ENCODE assay signal across 14 mouse cellular contexts in the genomic region with DNA sequence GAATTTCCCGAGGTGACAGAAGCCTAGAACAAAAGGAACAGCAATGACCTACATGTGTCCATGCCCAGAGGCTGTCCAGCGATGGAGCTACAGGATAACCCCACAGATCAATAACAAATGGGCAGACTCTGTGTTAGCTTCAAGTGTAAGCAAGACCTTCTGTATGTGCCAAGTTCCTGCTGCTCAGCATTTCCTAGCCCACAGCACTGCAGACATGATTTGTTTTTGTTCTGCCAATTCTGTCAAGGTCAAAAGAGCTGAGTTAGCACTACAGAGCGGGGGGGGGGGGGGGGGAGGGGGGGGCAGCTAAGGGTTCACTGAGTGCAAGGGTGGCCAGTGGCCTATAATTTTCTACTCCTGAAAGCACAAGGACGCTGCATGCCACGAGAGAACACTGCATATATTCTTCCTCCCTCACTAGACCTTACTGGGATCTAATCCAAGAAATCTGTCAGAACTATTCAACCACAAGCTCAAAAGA. TPM values are rescaled to one million over a fixed set of nuclear protein-coding genes. Genes with fewer than 3 reads are reported as not detected.
A peak's percentile ranks its signal among the peaks of the same experiment; 100 is the strongest.
DNase-seq lines count a peak whose midpoint lies in the region; ATAC-seq and TF ChIP-seq lines count a peak whose summit lies in the region.
"Had no signal": no experiment of that assay in that cellular context is flagged by ENCODE, and none has a peak within 500 bp of the region (broad histone marks: within the 10 kb centered on the region; RNA-seq: fewer than 3 reads in every experiment).

No protein-coding gene starts in this region.

- no peak for TF ChIP-seq EP300 in lung, postnatal 0 days (IDR thresholded peaks at IDR 0.05)

- H3K4me1 ChIP-seq in cerebellum, adult 2 months (ENCODE audit: control insufficient read depth, insufficient read depth, low read length), result peaks cover 33% of the 10 kb centered on the region
- peaks cover 30% of the 10 kb centered on the region for H3K4me1 ChIP-seq in hindbrain, embryonic 16.5 days (ENCODE audit: control insufficient read depth, insufficient read depth, low read depth, low read length)
- peaks cover 15% of the 10 kb centered on the region for H3K4me1 ChIP-seq in hindbrain, embryonic 11.5 days (replicated peaks; ENCODE audit: control insufficient read depth, insufficient read depth, low read length)
- peaks cover 11% of the 10 kb centered on the region; the same call in 1 of the 2 replicates for H3K4me1 ChIP-seq in lung, postnatal 0 days (ENCODE audit: insufficient read depth, low read depth, low read length)

- no peak overlapping the region for H3K4me2 ChIP-seq in hindbrain, embryonic 16.5 days (ENCODE audit: low read length)
- no peak overlapping the region for H3K4me2 ChIP-seq in hindbrain, embryonic 11.5 days (replicated peaks; ENCODE audit: low read depth, low read length)
- no peak overlapping the region for H3K4me2 ChIP-seq in lung, postnatal 0 days (replicated peaks; ENCODE audit: low read depth, low read length)
- H3K4me2 ChIP-seq: intestine, embryonic 15.5 days; limb, embryonic 15.5 days; midbrain, embryonic 12.5 days had no signal

- no peaks in the 10 kb centered on the region for H3K27me3 ChIP-seq in cerebellum, adult 2 months (ENCODE audit: control insufficient read depth, insufficient read depth, low read length)
- H3K27me3 ChIP-seq in hindbrain, embryonic 16.5 days (replicated peaks; ENCODE audit: control insufficient read depth, insufficient read depth, low read length), result no peaks in the 10 kb centered on the region
- H3K27me3 ChIP-seq in hindbrain, embryonic 11.5 days (ENCODE audit: control insufficient read depth, insufficient read depth, low read length), result no peaks in the 10 kb centered on the region
- no peaks in the 10 kb centered on the region for H3K27me3 ChIP-seq in lung, postnatal 0 days (replicated peaks; ENCODE audit: insufficient read depth, low read length)
- H3K27me3 ChIP-seq: intestine, embryonic 15.5 days; limb, embryonic 15.5 days; midbrain, embryonic 12.5 days had no signal

- H3K9me3 ChIP-seq in hindbrain, embryonic 16.5 days (ENCODE audit: control insufficient read depth, low read length), result no peaks in the 10 kb centered on the region
- no peaks in the 10 kb centered on the region for H3K9me3 ChIP-seq in hindbrain, embryonic 11.5 days (ENCODE audit: control insufficient read depth, low read length)
- H3K9me3 ChIP-seq in lung, postnatal 0 days (ENCODE audit: low read length), result no peaks in the 10 kb centered on the region
- H3K9me3 ChIP-seq: intestine, embryonic 15.5 days; limb, embryonic 15.5 days; midbrain, embryonic 12.5 days had no signal

- WGBS in cerebellum, adult 2 months, result 4% methylated on average over 5 of the region's 5 CpGs
- 64% methylated on average over 5 of the region's 5 CpGs for WGBS in hindbrain, embryonic 16.5 days
- 91% methylated on average over 4 of the region's 5 CpGs for WGBS in hindbrain, embryonic 11.5 days
- WGBS in lung, postnatal 0 days, result 55% methylated on average over 4 of the region's 5 CpGs

- peaks cover 32% of the 10 kb centered on the region for H3K36me3 ChIP-seq in hindbrain, embryonic 16.5 days (ENCODE audit: control insufficient read depth, insufficient read depth, low read length)
- peaks cover 4% of the 10 kb centered on the region for H3K36me3 ChIP-seq in hindbrain, embryonic 11.5 days (ENCODE audit: control insufficient read depth, insufficient read depth, low read length)
- peaks cover 24% of the 10 kb centered on the region for H3K36me3 ChIP-seq in lung, postnatal 0 days (ENCODE audit: insufficient read depth, low read length)

- no peak for TF ChIP-seq POLR2A in cerebellum, adult 2 months (IDR thresholded peaks at IDR 0.05; ENCODE audit: borderline replicate concordance, insufficient read depth, low read length)

- TF ChIP-seq CTCF in cerebellum, adult 2 months (IDR thresholded peaks at IDR 0.05; ENCODE audit: borderline replicate concordance, insufficient read depth, low read depth, low read length), result no peak
- TF ChIP-seq CTCF in lung, postnatal 0 days (IDR thresholded peaks at IDR 0.05), result no peak

- H3K9ac ChIP-seq in hindbrain, embryonic 16.5 days (ENCODE audit: low read depth, low read length), result no peak overlapping the region
- no peak overlapping the region for H3K9ac ChIP-seq in hindbrain, embryonic 11.5 days (ENCODE audit: low read depth, low read length)
- H3K9ac ChIP-seq in lung, postnatal 0 days (replicated peaks; ENCODE audit: low read depth), result no peak overlapping the region
- H3K9ac ChIP-seq: intestine, embryonic 15.5 days; limb, embryonic 15.5 days; midbrain, embryonic 12.5 days had no signal

- H3K27ac ChIP-seq in cerebellum, adult 2 months (ENCODE audit: insufficient read depth, low read length), result peak overlapping the region; percentile 77
- H3K27ac ChIP-seq in hindbrain, embryonic 16.5 days (ENCODE audit: low read depth, low read length), result peak overlapping the region; percentile 26; the same call in 1 of the 2 replicates
- no peak overlapping the region for H3K27ac ChIP-seq in hindbrain, embryonic 11.5 days (ENCODE audit: low read depth, low read length)
- H3K27ac ChIP-seq in lung, postnatal 0 days (ENCODE audit: low read length), result no peak overlapping the region
- H3K27ac ChIP-seq: intestine, embryonic 15.5 days; limb, embryonic 15.5 days; midbrain, embryonic 12.5 days had no signal

- peak; percentile 48 to 63 for DNase-seq in cerebellum, adult 2 months
- no peak for DNase-seq in cerebellum, adult 8-10 months
- DNase-seq in hindbrain, embryonic 11.5 days (ENCODE audit: low spot score), result no peak
- peak; percentile 45 for DNase-seq in lung, postnatal 0 days (ENCODE audit: low spot score)
- no peak for DNase-seq in lung, postnatal 14 days
- DNase-seq in fat pad, adult 2 months (ENCODE audit: extremely low read depth, low read depth, low spot score), result peak; percentile 67
- no peak for DNase-seq in spleen, postnatal 14 days (ENCODE audit: low spot score in 2 of 2)
- DNase-seq: gastrocnemius, postnatal 36 days; thymus, adult 18-20 months had no signal

- ATAC-seq in hindbrain, embryonic 16.5 days, result no peak
- ATAC-seq in hindbrain, embryonic 11.5 days (ENCODE audit: low FRiP score), result no peak
- no peak for ATAC-seq in lung, postnatal 0 days
- ATAC-seq: intestine, embryonic 15.5 days had no signal

- no peak overlapping the region for H3K4me3 ChIP-seq in cerebellum, adult 2 months (replicated peaks; ENCODE audit: insufficient read depth, low read depth, low read length)
- no peak overlapping the region for H3K4me3 ChIP-seq in hindbrain, embryonic 16.5 days (ENCODE audit: low read length)
- H3K4me3 ChIP-seq in hindbrain, embryonic 11.5 days (ENCODE audit: low read depth, low read length), result no peak overlapping the region
- no peak overlapping the region for H3K4me3 ChIP-seq in lung, postnatal 0 days (ENCODE audit: low read depth, low read length)
- H3K4me3 ChIP-seq: erythroblast, embryonic 14.5 days; intestine, embryonic 15.5 days; limb, embryonic 15.5 days; midbrain, embryonic 12.5 days had no signal

RNA-seq across cellular contexts. Expression of a gene that starts 2.0 kb away (rescaled TPM):
- polyA plus RNA-seq in cerebellum, adult 2 months (2012; rRNA removed), result 60.2 and 67.9 TPM in 2 replicates
- 24.9 and 25.6 TPM in 2 replicates for polyA plus RNA-seq in hindbrain, embryonic 16.5 days (2015; fragmentation: Nextera tagmentation; extraction: Ambion mirVana)
- polyA plus RNA-seq in hindbrain, embryonic 11.5 days (2014; fragmentation: Nextera tagmentation; extraction: Ambion mirVana), result 23.1 and 23.9 TPM in 2 replicates
- polyA plus RNA-seq in lung, postnatal 0 days (2015; fragmentation: Nextera tagmentation; extraction: Ambion mirVana), result 11.0 and 11.2 TPM in 2 replicates

RNA-seq across cellular contexts. Expression of a gene that starts 21.8 kb away (rescaled TPM):
- polyA plus RNA-seq in cerebellum, adult 2 months (2012; rRNA removed), result 98.2 and 104 TPM in 2 replicates
- polyA plus RNA-seq in hindbrain, embryonic 16.5 days (2015; fragmentation: Nextera tagmentation; extraction: Ambion mirVana), result 96.0 and 98.9 TPM in 2 replicates
- polyA plus RNA-seq in hindbrain, embryonic 11.5 days (2014; fragmentation: Nextera tagmentation; extraction: Ambion mirVana), result 94.4 and 108 TPM in 2 replicates
- polyA plus RNA-seq in lung, postnatal 0 days (2015; fragmentation: Nextera tagmentation; extraction: Ambion mirVana), result 39.0 and 42.0 TPM in 2 replicates

RNA-seq across cellular contexts. Expression of a gene that starts 21.9 kb away (rescaled TPM):
- polyA plus RNA-seq in cerebellum, adult 2 months (2012; rRNA removed), result 288 and 289 TPM in 2 replicates
- polyA plus RNA-seq in hindbrain, embryonic 16.5 days (2015; fragmentation: Nextera tagmentation; extraction: Ambion mirVana), result 158 and 169 TPM in 2 replicates
- polyA plus RNA-seq in hindbrain, embryonic 11.5 days (2014; fragmentation: Nextera tagmentation; extraction: Ambion mirVana), result 133 and 140 TPM in 2 replicates
- 75.3 and 85.5 TPM in 2 replicates for polyA plus RNA-seq in lung, postnatal 0 days (2015; fragmentation: Nextera tagmentation; extraction: Ambion mirVana)

RNA-seq across cellular contexts. Expression of a gene that starts 30.5 kb away (rescaled TPM):
- polyA plus RNA-seq in cerebellum, adult 2 months (2012; rRNA removed), result 59.2 and 63.9 TPM in 2 replicates
- 29.1 and 36.4 TPM in 2 replicates for polyA plus RNA-seq in hindbrain, embryonic 16.5 days (2015; fragmentation: Nextera tagmentation; extraction: Ambion mirVana)
- polyA plus RNA-seq in hindbrain, embryonic 11.5 days (2014; fragmentation: Nextera tagmentation; extraction: Ambion mirVana), result 22.1 and 23.6 TPM in 2 replicates
- 7.4 and 9.3 TPM in 2 replicates for polyA plus RNA-seq in lung, postnatal 0 days (2015; fragmentation: Nextera tagmentation; extraction: Ambion mirVana)

RNA-seq across cellular contexts. Expression of a gene that starts 34.0 kb away (rescaled TPM):
- polyA plus RNA-seq in cerebellum, adult 2 months (2012; rRNA removed), result 43.2 and 44.6 TPM in 2 replicates
- 15.4 and 19.3 TPM in 2 replicates for polyA plus RNA-seq in hindbrain, embryonic 16.5 days (2015; fragmentation: Nextera tagmentation; extraction: Ambion mirVana)
- polyA plus RNA-seq in hindbrain, embryonic 11.5 days (2014; fragmentation: Nextera tagmentation; extraction: Ambion mirVana), result 29.6 and 31.2 TPM in 2 replicates
- polyA plus RNA-seq in lung, postnatal 0 days (2015; fragmentation: Nextera tagmentation; extraction: Ambion mirVana), result 10.2 and 13.1 TPM in 2 replicates

Comparison
In these comparisons a context has a peak if more than half of its experiments do, and no peak if none do; other contexts are left out.
1. DNase-seq: peak in cerebellum, adult 2 months (2 of 2), lung, postnatal 0 days (single experiment) and fat pad, adult 2 months (single experiment); none in cerebellum, adult 8-10 months (single experiment), hindbrain, embryonic 11.5 days (single experiment), lung, postnatal 14 days (single experiment) and spleen, postnatal 14 days (0 of 2).
2. H3K27ac ChIP-seq: peak in cerebellum, adult 2 months (single experiment) and hindbrain, embryonic 16.5 days (single experiment); none in hindbrain, embryonic 11.5 days (single experiment) and lung, postnatal 0 days (single experiment).